Mouse (Mus musculus) frontal cortex, adult (tissue): ENCODE data around the gene Cacng8.
"Not testable (repeated sequence)": the region's sequence is repeated elsewhere in the genome, so short reads cannot be mapped to it uniquely, and the experiment has no call there.

ENCODE experiments used
- ATAC-seq: cut with Nextera tagmentation; 2 replicates; pipeline ENCODE4 v1.9.2; 2017; ENCODE audit warnings: mild to moderate bottlenecking, moderate library complexity, mixed read lengths; ENCODE audit not compliant: low TSS enrichment

Cacng8 gene

DNA sequence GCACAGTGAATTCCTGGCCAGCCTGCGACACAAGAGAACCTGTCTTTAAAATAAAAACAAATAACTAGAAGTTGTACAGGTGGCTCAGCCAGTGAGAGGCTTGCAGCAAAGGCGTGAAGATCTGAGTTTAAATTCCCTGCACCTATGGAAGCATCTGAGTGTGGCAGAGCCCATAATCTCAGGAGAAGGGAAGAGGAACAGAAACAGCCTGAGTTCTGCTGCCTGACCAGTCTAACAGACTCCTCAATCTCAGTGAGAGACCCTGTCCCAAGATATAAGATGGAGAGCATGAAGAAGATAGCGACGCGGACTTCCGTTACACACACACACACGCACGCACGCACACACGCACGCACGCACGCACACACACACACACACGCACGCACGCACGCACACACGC lies 2.7 kb upstream of the Cacng8 start:
- no peak for ATAC-seq

DNA sequence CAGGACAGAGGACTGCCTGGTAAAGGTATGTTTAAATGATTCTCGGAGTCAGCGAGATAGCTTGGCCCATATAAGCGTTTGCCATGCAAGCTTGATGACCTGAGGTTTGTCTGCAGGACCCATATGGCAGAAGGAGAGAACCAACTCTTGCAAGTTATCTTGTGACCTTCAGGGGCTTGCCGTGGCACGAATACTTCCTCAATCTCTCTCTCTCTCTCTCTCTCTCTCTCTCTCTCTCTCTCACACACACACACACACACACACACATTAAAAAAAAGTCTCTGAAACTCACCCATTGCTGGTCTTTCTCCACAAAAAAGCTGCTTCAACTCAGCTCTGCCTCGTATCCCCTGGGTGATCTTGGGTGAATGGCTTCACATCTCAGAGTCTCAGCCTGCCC lies 1.6 kb upstream of the Cacng8 start:
- ATAC-seq, result no peak

DNA sequence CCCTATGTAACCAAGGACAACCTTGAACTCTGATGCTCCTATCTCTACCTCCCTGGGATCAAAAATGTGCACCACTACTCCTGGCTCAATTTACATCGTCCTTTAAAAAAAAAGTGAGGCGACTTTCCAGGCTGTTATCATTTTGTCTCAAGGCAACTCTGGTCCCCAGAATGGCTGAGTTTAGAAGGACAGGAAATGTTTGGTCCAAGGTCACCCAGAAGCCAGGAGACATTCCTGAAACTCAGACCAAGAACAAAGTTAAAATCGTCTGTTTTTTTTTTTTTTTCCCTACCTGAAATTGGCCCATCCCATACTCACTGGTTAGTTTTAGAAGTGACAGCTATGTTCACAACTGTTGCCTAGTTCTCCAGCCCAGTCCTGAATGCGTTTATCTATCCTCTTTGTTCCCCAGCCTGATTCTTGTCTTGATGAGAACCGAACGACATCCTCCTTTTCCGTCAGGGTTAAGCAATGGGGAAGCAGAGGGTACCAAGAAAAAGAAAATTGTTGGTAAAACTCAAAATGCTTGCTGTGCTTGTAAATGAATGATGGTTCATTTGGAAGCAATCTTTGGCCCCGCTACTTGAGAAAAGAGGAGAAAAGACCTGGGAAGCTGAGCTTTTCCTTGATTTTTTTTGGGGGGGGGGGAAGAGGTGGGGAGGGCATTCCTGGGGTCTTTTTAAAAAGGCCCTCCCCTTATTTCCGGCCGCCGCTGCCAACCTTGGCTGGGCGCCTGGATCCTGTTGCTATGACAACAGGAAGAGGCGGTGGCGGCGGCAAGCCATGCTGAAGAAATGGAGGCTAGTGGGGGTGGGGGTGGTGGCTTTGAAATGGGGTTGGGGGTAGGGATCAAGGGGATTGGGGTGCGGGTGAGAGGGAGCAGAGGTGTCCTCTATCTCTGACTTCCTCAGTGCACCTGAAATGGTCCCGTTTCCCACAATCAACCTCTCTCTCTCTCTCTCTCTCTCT lies 755 bp upstream of the Cacng8 start:
- no peak for ATAC-seq

DNA sequence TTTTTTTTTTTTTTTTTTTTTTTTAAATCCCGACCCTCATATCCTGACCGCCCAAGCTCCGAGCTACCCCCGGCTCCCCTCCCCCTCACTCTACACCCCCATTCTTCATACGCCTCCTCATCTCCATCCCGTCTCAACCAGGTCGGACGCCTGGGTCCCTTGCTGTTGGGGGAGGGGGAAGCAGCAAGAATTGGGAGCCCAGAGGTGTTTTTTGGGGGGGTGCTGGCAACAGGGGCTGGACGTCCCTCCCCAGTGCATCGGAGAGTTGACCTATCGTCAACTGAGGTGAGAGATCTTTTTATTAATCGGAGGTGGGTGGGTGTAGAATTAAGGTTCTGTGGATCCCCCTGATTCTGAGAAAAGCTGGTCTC lies 583 bp downstream of the Cacng8 start:
- ATAC-seq, result no peak

DNA sequence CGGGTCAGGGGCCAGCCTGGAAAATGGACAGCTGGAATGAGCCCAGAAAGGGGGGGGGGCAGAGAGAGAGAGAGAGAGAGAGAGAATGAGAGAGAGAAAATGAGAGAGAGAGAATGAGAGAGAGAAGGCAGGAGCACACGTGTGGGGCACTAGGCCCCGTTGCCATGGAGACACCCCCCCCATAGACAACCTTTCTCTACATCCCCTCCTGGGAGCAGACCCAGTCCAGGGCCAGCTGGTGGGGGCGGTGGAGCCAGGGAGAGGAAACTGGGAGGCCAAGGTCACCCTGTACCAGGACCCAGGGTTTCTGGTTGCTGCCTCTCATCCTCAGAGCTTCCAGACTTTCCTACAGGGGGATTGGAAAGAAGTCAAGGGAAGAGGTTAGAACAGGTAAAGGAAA lies 1.3 kb downstream of the Cacng8 start:
- ATAC-seq, result no peak

DNA sequence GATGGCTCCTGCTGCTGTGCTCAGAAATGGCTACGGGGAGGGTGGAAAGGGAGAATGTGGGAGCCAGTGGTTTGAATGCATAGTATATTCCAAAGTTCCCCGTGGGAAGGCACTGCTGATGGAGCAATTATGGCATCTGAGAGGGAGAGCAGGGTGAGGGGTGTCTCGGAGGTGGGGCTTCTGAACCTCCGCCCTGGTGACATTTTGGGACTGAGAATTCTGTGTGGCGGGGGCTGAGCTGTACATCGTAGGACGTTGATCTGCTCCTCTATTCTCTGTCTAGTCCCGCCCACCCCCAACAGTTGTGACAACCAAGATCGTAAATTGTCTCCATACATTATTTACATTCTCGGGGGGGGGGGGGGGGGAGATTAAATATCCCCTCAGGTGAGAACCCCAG lies 6.9 kb downstream of the Cacng8 start:
- ATAC-seq, result no peak

DNA sequence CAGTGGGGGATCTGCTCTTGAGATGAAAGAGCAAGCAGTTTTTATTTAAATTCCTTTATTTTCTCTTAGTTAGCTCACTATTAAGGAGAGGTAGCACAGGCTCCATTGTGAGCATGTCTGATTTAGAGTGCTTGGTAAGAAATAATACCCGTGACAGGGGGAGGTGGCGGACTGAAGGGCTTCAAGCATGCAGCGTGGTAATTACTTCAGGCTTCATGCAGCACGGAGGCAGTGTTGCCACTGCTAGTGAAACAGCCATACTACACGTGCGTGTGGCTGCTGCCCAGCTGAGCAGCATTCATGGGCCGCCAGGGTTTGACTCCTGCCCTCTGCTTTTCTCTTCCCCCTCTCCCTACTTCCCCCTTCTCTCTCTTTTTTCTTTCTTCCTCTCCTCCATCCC lies 7.3 kb downstream of the Cacng8 start:
- no peak for ATAC-seq

DNA sequence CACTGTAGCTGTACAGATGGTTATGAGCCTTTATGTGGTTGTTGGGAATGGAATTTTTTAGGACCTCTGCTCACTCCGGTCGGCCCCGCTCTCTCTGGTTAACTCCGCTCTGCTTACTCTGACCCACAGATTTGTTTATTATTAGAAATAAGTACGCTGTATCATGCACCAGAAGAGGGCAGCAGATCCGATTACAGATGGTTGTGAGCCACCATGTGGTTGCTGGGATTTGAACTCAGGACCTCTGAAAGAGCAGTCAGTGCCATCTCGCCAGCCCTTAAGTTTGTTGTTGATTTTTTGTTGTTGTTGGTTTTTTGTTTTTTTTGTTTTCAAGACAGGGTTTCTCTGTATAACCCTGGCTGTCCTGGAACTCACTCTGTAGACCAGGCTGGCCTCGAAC lies 7.9 kb downstream of the Cacng8 start:
- not testable (repeated sequence) for ATAC-seq

DNA sequence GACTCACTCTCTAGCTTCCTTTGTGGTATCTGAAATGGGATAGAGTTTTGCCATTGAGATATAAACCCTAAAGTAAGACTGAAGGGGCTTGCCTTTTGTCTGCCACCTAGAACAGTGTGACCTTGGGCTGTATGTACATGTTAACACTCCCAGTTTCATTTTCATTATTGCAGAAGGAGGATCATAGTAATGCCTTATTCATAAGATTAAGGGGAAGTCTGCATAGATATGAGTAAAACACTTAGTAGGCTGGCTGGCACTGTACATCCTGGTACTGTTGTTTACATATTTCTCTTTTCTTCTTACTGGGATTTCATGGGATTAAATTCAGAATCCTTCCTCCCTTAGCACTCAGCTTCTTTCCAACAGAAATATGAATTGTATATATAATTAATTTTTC lies 9.5 kb downstream of the Cacng8 start:
- ATAC-seq, result no peak

DNA sequence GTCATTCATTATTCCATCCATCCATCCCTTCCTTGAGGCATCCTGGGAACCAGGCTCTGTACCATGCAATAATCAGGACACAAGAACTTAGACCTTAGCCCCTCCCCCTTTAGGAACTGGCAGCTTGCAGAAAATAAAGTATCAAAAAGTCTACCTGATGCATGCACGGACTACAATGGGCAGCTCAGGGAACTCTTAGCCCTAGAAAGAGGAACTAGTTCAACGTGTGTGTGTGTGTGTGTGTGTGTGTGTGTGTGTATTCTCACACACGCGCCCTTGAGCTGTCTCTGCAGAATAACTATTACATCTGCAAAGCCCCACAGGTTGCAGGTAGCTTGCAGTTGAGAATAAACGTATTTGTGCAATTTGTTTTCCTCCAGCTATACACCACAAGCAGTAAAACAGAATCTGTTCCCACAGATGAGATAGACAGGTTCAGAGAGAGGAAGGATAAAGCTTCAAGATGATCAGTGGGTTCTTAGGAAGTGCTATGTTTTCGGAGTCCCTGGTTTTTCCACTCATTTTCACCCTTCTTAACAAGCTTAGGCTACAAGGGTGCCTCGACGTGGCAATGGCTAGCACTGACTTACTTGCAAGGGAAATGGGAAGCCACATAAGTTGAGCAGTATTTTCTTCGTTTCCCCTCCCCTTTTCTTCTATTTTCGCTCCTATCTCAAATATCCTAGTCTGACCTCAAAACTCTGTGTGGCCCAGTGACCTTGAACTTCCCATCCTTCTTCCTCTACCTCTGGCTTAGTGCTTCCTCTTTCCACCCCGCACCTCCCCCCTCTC lies 19.4 kb downstream of the Cacng8 start:
- no peak for ATAC-seq

DNA sequence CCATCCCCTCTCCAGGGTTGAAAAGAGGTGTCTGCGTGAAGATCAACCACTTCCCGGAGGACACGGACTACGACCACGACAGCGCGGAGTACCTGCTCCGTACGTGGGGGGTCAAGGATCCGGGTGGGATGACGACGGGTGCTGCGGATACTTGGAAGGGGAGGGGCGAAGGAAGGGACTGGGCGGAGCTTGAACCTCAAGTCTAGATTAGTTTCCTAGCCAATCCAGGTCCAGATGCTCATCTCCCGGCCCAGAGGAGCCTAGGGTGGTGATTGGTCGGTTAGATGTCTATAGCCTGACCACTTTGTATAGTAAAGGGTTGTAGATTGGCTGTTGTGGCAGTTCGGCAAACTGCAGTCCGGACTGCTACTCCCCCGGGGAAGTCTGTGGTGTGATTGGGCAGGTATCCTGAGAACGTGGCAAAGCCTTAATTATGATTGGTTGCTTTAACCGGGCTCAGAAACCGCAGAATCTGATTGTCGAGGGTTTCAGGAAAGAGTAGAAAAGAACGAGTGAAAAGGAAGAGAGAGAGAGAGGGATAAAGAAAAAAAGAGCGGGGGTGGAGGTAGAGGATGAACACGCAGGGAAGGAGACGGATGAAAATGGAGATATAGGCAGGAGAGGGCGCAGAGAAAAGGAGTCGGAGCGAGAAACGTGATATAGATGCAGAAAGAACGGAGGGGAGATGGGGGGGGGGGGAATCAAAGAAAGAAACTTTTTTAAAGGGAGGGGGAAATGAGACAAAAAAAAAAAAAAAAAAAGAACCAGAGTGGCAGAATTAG lies 20.9 kb downstream of the Cacng8 start:
- ATAC-seq, result peak; percentile 87

DNA sequence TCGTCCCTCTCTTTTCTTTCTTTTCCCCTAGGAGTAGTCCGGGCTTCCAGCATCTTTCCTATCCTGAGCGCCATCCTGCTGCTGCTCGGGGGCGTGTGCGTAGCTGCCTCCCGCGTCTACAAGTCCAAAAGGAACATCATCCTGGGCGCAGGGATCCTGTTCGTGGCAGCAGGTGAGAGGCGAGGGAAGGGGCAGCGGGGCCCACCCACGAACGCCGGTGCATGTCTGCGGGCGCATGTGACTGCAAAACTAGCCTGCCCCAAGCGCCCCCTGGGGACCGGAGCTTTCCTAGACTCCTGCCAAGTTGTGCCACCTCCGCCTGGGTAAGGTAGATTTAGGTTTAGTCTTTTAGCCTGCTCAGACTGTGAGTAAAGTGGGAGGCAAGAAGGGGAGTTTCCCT lies 21.6 kb downstream of the Cacng8 start:
- peak; percentile 60 for ATAC-seq

DNA sequence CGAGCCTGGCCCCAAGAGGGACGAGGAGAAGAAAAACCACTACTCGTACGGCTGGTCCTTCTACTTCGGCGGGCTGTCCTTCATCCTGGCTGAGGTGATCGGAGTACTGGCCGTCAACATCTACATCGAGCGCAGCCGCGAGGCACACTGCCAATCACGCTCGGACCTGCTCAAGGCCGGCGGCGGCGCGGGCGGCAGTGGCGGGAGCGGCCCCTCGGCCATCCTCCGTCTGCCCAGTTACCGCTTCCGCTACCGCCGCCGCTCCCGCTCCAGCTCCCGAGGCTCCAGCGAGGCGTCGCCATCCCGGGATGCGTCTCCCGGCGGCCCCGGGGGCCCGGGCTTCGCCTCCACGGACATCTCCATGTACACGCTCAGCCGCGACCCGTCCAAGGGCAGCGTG lies 24.4 kb downstream of the Cacng8 start:
- no peak for ATAC-seq

DNA sequence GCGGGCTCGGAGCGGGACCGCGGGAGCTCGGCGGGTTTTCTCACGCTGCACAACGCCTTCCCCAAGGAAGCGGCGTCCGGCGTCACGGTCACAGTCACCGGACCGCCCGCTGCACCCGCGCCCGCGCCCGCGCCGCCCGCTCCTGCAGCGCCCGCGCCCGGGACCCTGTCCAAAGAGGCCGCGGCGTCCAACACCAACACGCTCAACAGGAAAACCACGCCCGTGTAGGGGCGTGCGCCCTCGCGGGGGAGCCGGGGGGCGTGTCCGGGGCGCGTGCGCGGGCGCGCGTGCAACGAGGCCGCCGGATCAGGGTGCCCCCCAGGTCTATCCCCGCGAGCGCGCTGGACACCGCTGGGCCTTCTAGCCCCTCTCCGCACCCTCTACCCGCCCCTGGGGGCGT lies 24.9 kb downstream of the Cacng8 start:
- no peak for ATAC-seq

DNA sequence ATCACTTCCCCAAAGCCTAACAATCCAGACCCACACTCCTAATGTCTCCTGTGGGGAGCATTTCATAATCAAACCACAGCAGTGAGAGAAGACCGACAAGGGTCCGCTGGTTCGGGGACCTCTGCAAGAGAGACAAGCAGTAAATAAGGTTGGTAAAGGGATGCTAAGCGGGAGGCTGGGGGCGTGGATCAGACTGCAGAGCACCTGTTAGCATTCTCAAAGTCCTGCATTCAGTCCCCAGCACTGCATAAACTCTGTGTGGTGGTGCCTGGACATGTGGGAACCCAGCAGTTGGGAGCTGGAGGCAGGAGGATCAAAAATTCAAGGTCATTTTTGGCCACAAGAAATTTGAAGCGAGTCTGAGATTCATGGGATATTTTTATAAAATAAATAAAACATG lies 29.5 kb downstream of the Cacng8 start:
- no peak for ATAC-seq

DNA sequence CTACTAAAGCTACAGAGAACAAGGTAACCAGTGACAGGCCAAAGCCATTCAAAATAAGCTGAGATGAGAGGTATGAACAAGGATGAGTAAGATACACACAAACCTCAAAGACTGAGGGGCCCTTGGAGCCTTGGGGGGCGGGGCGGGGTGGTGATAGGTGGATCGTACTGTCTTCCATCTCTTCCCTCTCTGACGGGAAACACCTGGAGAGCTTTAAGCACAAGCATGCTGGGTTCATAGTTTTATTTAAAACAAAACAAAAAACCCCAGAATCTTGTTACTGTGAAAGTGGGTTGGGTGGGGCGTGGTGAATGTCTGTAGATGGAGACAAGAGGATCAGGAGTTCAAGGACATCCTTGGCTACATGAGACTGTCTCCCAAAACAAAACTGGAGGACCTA lies 30.0 kb downstream of the Cacng8 start:
- ATAC-seq, result no peak

DNA sequence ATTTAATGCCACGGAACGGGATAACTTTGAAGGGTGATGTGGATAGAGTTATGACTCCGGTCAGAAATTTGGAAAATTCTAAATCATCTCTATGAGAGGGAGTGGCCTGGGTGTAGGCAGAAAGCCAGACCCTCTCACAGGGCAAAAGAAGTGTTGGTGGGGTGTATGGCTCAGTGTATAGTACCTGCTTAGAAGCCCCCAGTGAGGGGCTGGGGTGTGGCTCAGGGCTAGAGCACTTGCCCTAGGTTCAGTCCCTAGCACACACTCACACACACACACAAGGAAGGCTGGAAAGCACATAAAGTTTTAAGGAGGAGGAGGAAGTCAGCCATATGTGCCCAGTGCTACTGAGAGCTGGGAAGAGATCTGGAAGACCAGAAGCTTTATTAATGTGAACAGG lies 30.8 kb downstream of the Cacng8 start:
- peak; percentile 22; the same call in 1 of the 2 replicates for ATAC-seq

DNA sequence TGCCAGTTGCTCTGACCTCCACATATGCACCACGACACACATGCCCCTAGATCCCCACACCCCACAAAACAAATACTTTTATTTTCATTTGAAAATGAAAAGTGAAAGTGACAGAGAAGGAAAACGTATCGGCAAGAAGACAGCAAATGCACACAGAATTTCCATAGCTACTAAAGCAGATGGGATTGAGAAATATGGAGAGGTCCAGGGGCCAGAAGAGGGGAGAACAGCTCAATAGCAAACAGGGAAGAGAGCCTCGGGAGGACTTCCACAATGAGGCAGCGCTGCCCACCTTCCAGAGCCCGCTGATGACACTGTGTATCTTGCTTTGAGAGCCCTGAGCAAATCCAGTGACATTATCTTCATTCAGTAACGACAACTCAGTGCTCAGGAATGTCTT lies 31.6 kb downstream of the Cacng8 start:
- ATAC-seq, result no peak

DNA sequence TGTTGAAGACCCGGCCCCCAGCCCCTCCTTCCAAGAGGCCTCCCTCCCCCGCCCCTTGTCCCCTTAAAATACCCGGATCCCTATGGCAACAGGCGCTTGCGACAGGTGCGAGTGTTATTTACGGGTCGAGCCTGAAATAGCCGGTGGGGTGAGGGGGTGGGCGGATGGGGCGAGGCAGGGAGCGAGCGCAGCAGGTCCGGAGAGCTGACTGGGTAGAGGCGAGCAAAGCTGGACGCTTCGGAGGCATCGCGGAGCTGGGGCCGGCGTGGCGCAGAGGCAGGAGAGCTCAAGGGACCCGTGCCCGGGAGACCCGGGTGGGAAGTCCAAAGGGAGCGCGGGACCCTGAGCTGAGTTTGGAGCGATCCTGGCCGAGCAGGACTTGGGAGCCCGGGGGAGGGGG lies 32.9 kb downstream of the Cacng8 start:
- no peak for ATAC-seq

DNA sequence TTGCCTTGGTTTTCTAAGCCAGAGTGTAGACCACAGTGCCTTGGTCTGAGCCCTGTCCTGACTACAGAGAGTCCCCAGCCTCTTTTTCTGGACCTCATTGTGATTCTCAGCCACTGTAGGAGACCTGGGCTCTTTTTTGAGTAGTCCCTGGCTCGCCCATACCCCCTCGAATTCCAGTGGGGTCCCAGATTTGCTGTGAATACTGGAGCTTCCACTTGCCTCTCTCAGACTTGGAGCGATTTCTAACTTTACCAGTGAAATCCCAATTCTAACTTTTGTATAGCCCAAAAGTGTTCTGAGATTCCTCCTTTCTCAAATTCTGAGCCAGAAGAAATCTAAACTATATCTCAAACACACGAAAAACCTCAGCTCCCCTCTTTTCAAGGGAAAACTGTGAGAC lies 33.4 kb downstream of the Cacng8 start, which contains the start of gene Cacng6:
TSS of gene Cacng6 (plus strand) at position 301 of the 400 bp plus-strand sequence.
- ATAC-seq, result no peak

DNA sequence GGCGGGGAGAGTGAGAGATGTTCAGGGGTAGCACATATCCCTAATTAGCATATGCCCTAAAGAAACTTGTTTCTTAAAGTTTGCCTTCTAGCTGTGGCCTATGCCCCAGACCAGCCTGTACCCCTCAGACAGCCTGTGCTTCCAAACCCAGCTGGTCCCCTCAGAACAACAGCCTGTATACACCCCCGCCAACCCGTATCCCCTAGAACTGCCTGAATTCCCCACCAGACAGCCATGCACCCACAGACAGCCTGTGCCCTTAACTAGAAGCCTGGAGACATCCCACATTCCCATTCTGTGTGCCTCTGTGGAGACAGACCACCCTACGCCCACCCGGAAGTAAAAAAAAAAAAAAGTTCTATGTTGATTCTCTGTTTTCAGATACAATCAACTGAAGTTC lies 34.7 kb downstream of the Cacng8 start:
- no peak for ATAC-seq

DNA sequence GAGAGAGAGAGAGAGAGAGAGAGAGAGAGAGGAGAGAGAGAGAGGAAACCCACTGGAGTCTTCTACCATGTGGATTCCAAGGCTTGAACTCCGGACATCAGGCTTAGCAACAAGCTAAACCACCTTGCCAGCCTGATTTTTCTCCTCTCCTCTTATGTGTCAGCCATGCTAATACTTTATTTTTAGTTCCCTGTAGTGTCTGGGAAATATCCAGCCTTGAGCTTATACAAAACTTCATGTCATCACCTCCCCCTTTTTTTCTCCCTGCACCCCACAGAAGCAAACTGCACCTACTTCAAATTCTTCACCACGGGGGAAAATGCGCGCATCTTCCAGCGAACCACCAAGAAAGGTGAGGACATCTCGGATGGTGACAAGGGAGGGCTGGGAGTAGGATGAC lies 39.7 kb downstream of the Cacng8 start:
- ATAC-seq, result no peak
